Mouse (Mus musculus) mature B cell (primary cell): ENCODE data around the gene Stk19.

Experiments used
- in situ Hi-C: fragments of 300-500 bp; cut with MboI; formaldehyde crosslinking; loops from 2 replicates; pipeline ENCODE4 v1.14.3; 2019

The Stk19 gene

GRCm38 (mm10) chr17:34836856-34837221 lies at the start of gene Stk19, which contains the start of gene Dxo:
TSS of gene Stk19 (minus strand) at chr17:34836945.
TSS of gene Dxo (plus strand) at chr17:34837019.
- in situ Hi-C loops = no loop called here

GRCm38 (mm10) chr17:34885615-34886014 lies 48.9 kb upstream of the Stk19 start:
- in situ Hi-C loops = no loop called here

GRCm38 (mm10) chr17:34884704-34885103 lies 48.0 kb upstream of the Stk19 start:
- in situ Hi-C loops = no loop called here

- in situ Hi-C loops = no loop called here
Observed at GRCm38 (mm10) chr17:34883332-34883731, 46.6 kb upstream of the Stk19 start.

GRCm38 (mm10) chr17:34881683-34882310 lies 45.1 kb upstream of the Stk19 start, which contains the start of gene Gm20547:
TSS of gene Gm20547 (minus strand) at chr17:34882042.
- in situ Hi-C loops = no loop called here

- in situ Hi-C loops = no loop called here
Observed at GRCm38 (mm10) chr17:34881166-34881565, 44.4 kb upstream of the Stk19 start.

GRCm38 (mm10) chr17:34879336-34879879 lies 42.7 kb upstream of the Stk19 start, which contains the start of gene Zbtb12:
TSS of gene Zbtb12 (plus strand) at chr17:34879483.
- in situ Hi-C loops = no loop called here

GRCm38 (mm10) chr17:34874321-34874720 lies 37.6 kb upstream of the Stk19 start:
- in situ Hi-C loops = no loop called here

GRCm38 (mm10) chr17:34865981-34866380 lies 29.2 kb upstream of the Stk19 start:
- in situ Hi-C loops = no loop called here

GRCm38 (mm10) chr17:34862416-34863081 lies 25.8 kb upstream of the Stk19 start, which contains the start of gene Cfb:
TSS of gene Cfb (minus strand) at chr17:34862518.
- in situ Hi-C loops = no loop called here

- in situ Hi-C loops = no loop called here
Observed at GRCm38 (mm10) chr17:34861704-34862415, 25.1 kb upstream of the Stk19 start.

GRCm38 (mm10) chr17:34860514-34860913 lies 23.8 kb upstream of the Stk19 start:
- in situ Hi-C loops = no loop called here

- in situ Hi-C loops = loop anchor here (5.0 kb wide), 1 partner anchor 54 kb away; the partner anchor contains the start of gene Slc44a4
Observed at GRCm38 (mm10) chr17:34858670-34859069, 21.9 kb upstream of the Stk19 start.

GRCm38 (mm10) chr17:34855825-34856224 lies 19.1 kb upstream of the Stk19 start:
- in situ Hi-C loops = loop anchor here (5.0 kb wide), 1 partner anchor 56 kb away; the partner anchor contains the start of gene Slc44a4

- in situ Hi-C loops = loop anchor here (5.0 kb wide), 1 partner anchor 58 kb away; the partner anchor contains the start of gene Slc44a4
Observed at GRCm38 (mm10) chr17:34854761-34855160, 18.0 kb upstream of the Stk19 start.

- in situ Hi-C loops = no loop called here
Observed at GRCm38 (mm10) chr17:34853511-34853910, 16.8 kb upstream of the Stk19 start.

GRCm38 (mm10) chr17:34850517-34851125 lies 13.9 kb upstream of the Stk19 start:
- in situ Hi-C loops = no loop called here

GRCm38 (mm10) chr17:34849722-34850516 lies 13.2 kb upstream of the Stk19 start, which contains the start of the genes Skiv2l and Nelfe:
TSS of gene Skiv2l (minus strand) at chr17:34850210.
TSS of gene Nelfe (plus strand) at chr17:34850391.
- in situ Hi-C loops = no loop called here

GRCm38 (mm10) chr17:34847615-34848014 lies 10.9 kb upstream of the Stk19 start:
- in situ Hi-C loops = no loop called here

GRCm38 (mm10) chr17:34847192-34847591 lies 10.4 kb upstream of the Stk19 start:
- in situ Hi-C loops = no loop called here

- in situ Hi-C loops = no loop called here
Observed at GRCm38 (mm10) chr17:34844884-34845283, 8.1 kb upstream of the Stk19 start.
